21 mouse cellular contexts compared by ENCODE assay signal in the genomic region with DNA sequence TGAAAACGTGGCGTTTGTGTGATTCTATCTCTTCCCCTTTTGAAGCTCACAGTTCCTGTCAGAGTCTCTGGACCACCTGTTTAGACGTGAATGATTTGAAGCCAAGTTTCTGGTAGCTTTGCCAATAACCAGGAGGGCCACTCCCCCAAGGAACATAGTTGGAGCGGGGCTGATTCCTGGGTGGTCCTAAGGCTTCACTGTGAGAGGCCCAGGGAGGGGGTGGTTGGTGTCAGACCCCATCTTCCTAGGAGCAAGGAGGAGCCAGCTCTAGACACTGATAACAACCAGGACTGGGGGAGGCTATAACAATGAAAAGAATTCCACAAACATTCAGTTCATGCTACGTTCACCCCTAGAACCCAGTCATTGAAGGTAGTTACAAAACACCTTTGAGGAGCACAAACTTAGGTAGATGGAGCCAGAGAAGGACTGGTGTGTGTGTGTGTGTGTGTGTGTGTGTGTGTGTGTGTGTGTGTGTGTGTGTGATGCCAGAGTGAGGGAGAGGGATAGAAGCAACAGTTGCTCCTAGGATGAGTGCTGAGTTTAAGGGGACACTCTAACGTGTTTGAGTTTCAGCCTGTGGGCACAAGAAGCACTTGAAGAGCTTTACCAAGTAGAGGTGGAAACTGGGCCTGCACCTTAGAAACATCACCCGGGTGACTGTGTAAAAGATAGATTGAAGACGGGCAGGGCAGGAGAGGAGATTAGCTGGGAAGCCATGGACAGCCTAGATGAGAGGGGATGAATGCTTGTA.
DNase-seq lines count a peak whose midpoint lies in the region; ATAC-seq and TF ChIP-seq lines count a peak whose summit lies in the region.
"Had no signal": no experiment of that assay in that cellular context is flagged by ENCODE, and none has a peak within 500 bp of the region (broad histone marks: within the 10 kb centered on the region; RNA-seq: fewer than 3 reads in every experiment).

No protein-coding gene starts in this region.

- no peak overlapping the region for H3K4me3 ChIP-seq in lung, adult 2 months (replicated peaks; ENCODE audit: extremely low read depth, low read depth, low read length)
- H3K4me3 ChIP-seq in spleen, adult 2 months (ENCODE audit: extremely low read depth, insufficient read depth, insufficient read length), result no peak overlapping the region
- no peak overlapping the region for H3K4me3 ChIP-seq in intestine, embryonic 15.5 days (replicated peaks)
- H3K4me3 ChIP-seq: embryonic facial prominence, embryonic 15.5 days; forebrain, embryonic 15.5 days; heart, embryonic 10.5 days; heart, embryonic 15.5 days; hindbrain, embryonic 13.5 days had no signal

- no peaks in the 10 kb centered on the region for H3K9me3 ChIP-seq in intestine, embryonic 15.5 days
- H3K9me3 ChIP-seq: embryonic facial prominence, embryonic 15.5 days; forebrain, embryonic 15.5 days; heart, embryonic 10.5 days; heart, embryonic 15.5 days; hindbrain, embryonic 13.5 days had no signal

- no peaks in the 10 kb centered on the region for H3K27me3 ChIP-seq in spleen, adult 2 months (ENCODE audit: control insufficient read depth, insufficient read depth, low read length)
- no peaks in the 10 kb centered on the region for H3K27me3 ChIP-seq in intestine, embryonic 15.5 days (replicated peaks)
- H3K27me3 ChIP-seq: embryonic facial prominence, embryonic 15.5 days; forebrain, embryonic 15.5 days; hindbrain, embryonic 13.5 days had no signal

- TF ChIP-seq CTCF in lung, adult 2 months (IDR thresholded peaks at IDR 0.05; ENCODE audit: insufficient read depth, low read length), result no peak
- no peak for TF ChIP-seq CTCF in spleen, adult 2 months (IDR thresholded peaks at IDR 0.05; ENCODE audit: extremely low read depth, insufficient read depth, insufficient read length, insufficient replicate concordance)

- H3K9ac ChIP-seq in intestine, embryonic 15.5 days, result no peak overlapping the region
- H3K9ac ChIP-seq: embryonic facial prominence, embryonic 15.5 days; forebrain, embryonic 15.5 days; heart, embryonic 15.5 days; hindbrain, embryonic 13.5 days had no signal

- peaks cover 3% of the 10 kb centered on the region for H3K4me1 ChIP-seq in lung, adult 2 months (ENCODE audit: control insufficient read depth, insufficient read depth, low read length)
- H3K4me1 ChIP-seq in spleen, adult 2 months (ENCODE audit: control insufficient read depth, insufficient read depth, insufficient read length), result peaks cover 75% of the 10 kb centered on the region
- H3K4me1 ChIP-seq in intestine, embryonic 15.5 days (replicated peaks), result peaks cover 14% of the 10 kb centered on the region
- H3K4me1 ChIP-seq: forebrain, embryonic 15.5 days; hindbrain, embryonic 13.5 days had no signal

- WGBS in lung, adult 2 months, result 66% methylated on average over 8 of the region's 8 CpGs
- 53% methylated on average over 8 of the region's 8 CpGs for WGBS in spleen, adult 2 months
- WGBS in intestine, embryonic 15.5 days, result 43% methylated on average over 8 of the region's 8 CpGs

- peak; percentile 67 for ATAC-seq in intestine, embryonic 15.5 days
- no peak for ATAC-seq in erythroblast, adult 5-6 weeks (replicated peaks; ENCODE audit: low FRiP score, poor library complexity, severe bottlenecking)
- no peak for ATAC-seq in cerebellum, adult (ENCODE audit: insufficient number of reproducible peaks, low FRiP score, low TSS enrichment)
- ATAC-seq: CD4-positive, CD25-positive, alpha-beta regulatory T cell, adult 4 months; forebrain, embryonic 15.5 days; hindbrain, postnatal 0 days had no signal

- H3K4me2 ChIP-seq in intestine, embryonic 15.5 days (replicated peaks), result no peak overlapping the region
- H3K4me2 ChIP-seq: embryonic facial prominence, embryonic 15.5 days; forebrain, embryonic 15.5 days; heart, embryonic 15.5 days; hindbrain, embryonic 13.5 days had no signal

- H3K36me3 ChIP-seq in spleen, adult 2 months (ENCODE audit: control insufficient read depth, insufficient read depth, low read length), result no peaks in the 10 kb centered on the region
- no peaks in the 10 kb centered on the region for H3K36me3 ChIP-seq in intestine, embryonic 15.5 days
- H3K36me3 ChIP-seq: embryonic facial prominence, embryonic 15.5 days; forebrain, embryonic 15.5 days; heart, embryonic 10.5 days; heart, embryonic 15.5 days; hindbrain, embryonic 13.5 days had no signal

- peak overlapping the region; percentile 95 for H3K27ac ChIP-seq in spleen, adult 2 months (ENCODE audit: insufficient read depth, low read length)
- H3K27ac ChIP-seq in intestine, embryonic 15.5 days, result peak overlapping the region; percentile 22; the same call in 1 of the 2 replicates
- H3K27ac ChIP-seq: embryonic facial prominence, embryonic 15.5 days; forebrain, embryonic 15.5 days; heart, embryonic 15.5 days; hindbrain, embryonic 13.5 days; hindbrain, postnatal 0 days had no signal

- no peak for TF ChIP-seq POLR2A in lung, adult 2 months (IDR thresholded peaks at IDR 0.05; ENCODE audit: borderline replicate concordance, extremely low read depth, low read depth, low read length)
- no peak for TF ChIP-seq POLR2A in spleen, adult 2 months (IDR thresholded peaks at IDR 0.05; ENCODE audit: low read depth, low read length)

- DNase-seq in lung, adult 18-20 months, result peak; percentile 20 to 38
- DNase-seq in lung, adult 2 months, result no peak
- no peak for DNase-seq in spleen, adult 2 months (ENCODE audit: low read depth in 1 of 2, low spot score in 2 of 2)
- no peak for DNase-seq in spleen, postnatal 14 days (ENCODE audit: low spot score in 2 of 2)
- DNase-seq in B cell, adult 2 months, result peak; percentile 47 to 50
- DNase-seq: adrenal gland, postnatal 10 days; cerebellum, adult 18-20 months; cerebellum, postnatal 10 days; gastrocnemius, postnatal 10 days; heart, adult 18-20 months; heart, postnatal 14 days had no signal

Comparison
In these comparisons a context has a peak if more than half of its experiments do, and no peak if none do; other contexts are left out.
1. DNase-seq: peak in lung, adult 18-20 months (2 of 2) and B cell, adult 2 months (2 of 2); none in lung, adult 2 months (single experiment), spleen, adult 2 months (0 of 2) and spleen, postnatal 14 days (0 of 2).